In genomic region chr1:184032682-184033389, GRCm38 (mm10) we compare ENCODE assay signal across 8 mouse cellular contexts. TPM values are rescaled to one million over a fixed set of nuclear protein-coding genes. Genes with fewer than 3 reads are reported as not detected.
DNase-seq lines count a peak whose midpoint lies in the region; ATAC-seq and TF ChIP-seq lines count a peak whose summit lies in the region.

No protein-coding gene starts in this region.

- no peak for DNase-seq in heart, postnatal 4 days
- no peak for DNase-seq in ES-E14 (ENCODE audit: low read depth, low spot score)
- DNase-seq in midbrain, embryonic 10.5 days (ENCODE audit: low spot score), result no peak
- no peak for DNase-seq in embryo, embryonic 9.5 days (ENCODE audit: extremely low spot score)
- DNase-seq in left cerebral cortex, adult 8-10 months (ENCODE audit: low spot score in 2 of 2), result no peak

- H3K36me3 ChIP-seq in heart, embryonic 13.5 days, result peaks cover 12% of the 10 kb centered on the region
- no peaks in the 10 kb centered on the region for H3K36me3 ChIP-seq in ES-E14 (ENCODE audit: control insufficient read depth, insufficient read depth, low read length, poor library complexity, severe bottlenecking)
- peaks cover 8% of the 10 kb centered on the region for H3K36me3 ChIP-seq in heart, embryonic 16.5 days (ENCODE audit: control insufficient read depth, insufficient read depth)
- H3K36me3 ChIP-seq in midbrain, embryonic 10.5 days, result peaks cover 12% of the 10 kb centered on the region

- H3K9me3 ChIP-seq in heart, embryonic 13.5 days, result no peaks in the 10 kb centered on the region
- H3K9me3 ChIP-seq in ES-E14 (ENCODE audit: control insufficient read depth, insufficient read depth, low read depth, low read length), result no peaks in the 10 kb centered on the region
- no peaks in the 10 kb centered on the region for H3K9me3 ChIP-seq in heart, embryonic 16.5 days (replicated peaks; ENCODE audit: control insufficient read depth, low read length)
- H3K9me3 ChIP-seq in midbrain, embryonic 10.5 days (replicated peaks), result no peaks in the 10 kb centered on the region

- peak overlapping the region; percentile 77 for H3K4me2 ChIP-seq in heart, embryonic 13.5 days
- H3K4me2 ChIP-seq in heart, embryonic 16.5 days (ENCODE audit: low read depth, low read length), result peak overlapping the region; percentile 78

- peak overlapping the region; percentile 99 for H3K27ac ChIP-seq in heart, embryonic 13.5 days (replicated peaks)
- no peak overlapping the region for H3K27ac ChIP-seq in ES-E14 (ENCODE audit: insufficient read depth, low read depth, low read length, poor library complexity, severe bottlenecking)
- H3K27ac ChIP-seq in heart, embryonic 16.5 days (ENCODE audit: low read length), result peak overlapping the region; percentile 99
- peak overlapping the region; percentile 99 for H3K27ac ChIP-seq in midbrain, embryonic 10.5 days (replicated peaks)

- H3K4me3 ChIP-seq in heart, embryonic 13.5 days, result peak overlapping the region; percentile 85
- peak overlapping the region; percentile 86 to 87 for H3K4me3 ChIP-seq in ES-E14 (ENCODE audit: insufficient read depth in 1 of 2, low read depth in 1 of 2, low read length in 2 of 2, poor library complexity in 1 of 2, severe bottlenecking in 1 of 2)
- H3K4me3 ChIP-seq in heart, embryonic 16.5 days (ENCODE audit: low read length), result peak overlapping the region; percentile 83
- H3K4me3 ChIP-seq in midbrain, embryonic 10.5 days, result peak overlapping the region; percentile 86

- 23% methylated on average over 19 of the region's 19 CpGs for WGBS in heart, embryonic 13.5 days
- 28% methylated on average over 19 of the region's 19 CpGs for WGBS in heart, embryonic 16.5 days
- 20% methylated on average over 19 of the region's 19 CpGs for WGBS in midbrain, embryonic 10.5 days

- in situ Hi-C loops in ES-E14 (cut with MboI; ENCODE audit: low sequenced_read_pairs in 2 of 2, unreplicated experiment in 2 of 2), result no loop called here

- ATAC-seq in heart, embryonic 13.5 days (ENCODE audit: extremely low read depth, insufficient number of reproducible peaks, low FRiP score, low TSS enrichment), result no peak
- no peak for ATAC-seq in heart, embryonic 16.5 days (replicated peaks; ENCODE audit: extremely low read depth, insufficient read depth, low FRiP score)
- no peak for ATAC-seq in activated CD4-positive, CD25-positive, alpha-beta regulatory T cell, adult 4 months

- no peaks in the 10 kb centered on the region for H3K27me3 ChIP-seq in heart, embryonic 13.5 days (replicated peaks)
- no peaks in the 10 kb centered on the region for H3K27me3 ChIP-seq in heart, embryonic 16.5 days (ENCODE audit: control insufficient read depth, insufficient read depth, low read length)
- H3K27me3 ChIP-seq in midbrain, embryonic 10.5 days (ENCODE audit: low read depth, poor library complexity, severe bottlenecking), result peaks cover 10% of the 10 kb centered on the region

- H3K4me1 ChIP-seq in heart, embryonic 13.5 days, result peaks cover 33% of the 10 kb centered on the region
- peaks cover 0 to 3% of the 10 kb centered on the region in 2 experiments; a peak in 1 of 4 replicates for H3K4me1 ChIP-seq in ES-E14 (ENCODE audit: control insufficient read depth in 2 of 2, insufficient read depth in 2 of 2, low read length in 2 of 2, poor library complexity in 1 of 2)
- H3K4me1 ChIP-seq in heart, embryonic 16.5 days (ENCODE audit: control insufficient read depth, insufficient read depth, low read length), result peaks cover 25% of the 10 kb centered on the region
- peaks cover 34% of the 10 kb centered on the region for H3K4me1 ChIP-seq in midbrain, embryonic 10.5 days

- H3K9ac ChIP-seq in heart, embryonic 13.5 days, result peak overlapping the region; percentile 98
- peak overlapping the region; percentile 83 for H3K9ac ChIP-seq in ES-E14 (ENCODE audit: insufficient read depth, low read depth, low read length, poor library complexity, severe bottlenecking)
- peak overlapping the region; percentile 99 for H3K9ac ChIP-seq in heart, embryonic 16.5 days (ENCODE audit: low read length)

TF ChIP-seq in ES-E14, 5 proteins besides CTCF, POLR2A, EP300 and RAD21:
- TF ChIP-seq MAFK (IDR thresholded peaks at IDR 0.05; ENCODE audit: insufficient read depth, low read depth, low read length) (no peak), CHD2 (IDR thresholded peaks at IDR 0.05; ENCODE audit: low read depth, low read length) (no peak), ZNF384 (IDR thresholded peaks at IDR 0.05; ENCODE audit: low read depth, low read length) (no peak), ZC3H11A (IDR thresholded peaks at IDR 0.05; ENCODE audit: borderline replicate concordance, low read depth, low read length) (no peak), HCFC1 (IDR thresholded peaks at IDR 0.05; ENCODE audit: borderline replicate concordance, insufficient read depth, low read length) (no peak)

RNA-seq across cellular contexts. Expression of gene 1700056E22Rik, which starts 1.3 kb away (rescaled TPM):
- polyA plus RNA-seq in heart, embryonic 13.5 days (2015; fragmentation: Nextera tagmentation; extraction: Ambion mirVana), result 2.4 TPM in 2 replicates
- 1 to 10 TPM; 1.8 to 2.6 TPM for total RNA-seq in heart, postnatal 4 days (2021)
- total RNA-seq in ES-E14 (2012; rRNA removed), result 0.90 and 1.1 TPM in 2 replicates
- polyA plus RNA-seq in heart, embryonic 16.5 days (2015; fragmentation: Nextera tagmentation; extraction: Ambion mirVana), result 2.2 TPM in 2 replicates
- 2.0 and 2.1 TPM in 2 replicates for polyA plus RNA-seq in midbrain, embryonic 10.5 days (2016; fragmentation: Nextera tagmentation; extraction: Ambion mirVana)
- under 1 TPM in 2 of 4 experiments, not detected in 2; 0.37 to 0.39 TPM for total RNA-seq in left cerebral cortex, adult 8-10 months (2022)
- polyA plus RNA-seq in activated CD4-positive, CD25-positive, alpha-beta regulatory T cell, adult 4 months (2017; shearing (Covaris generic)), result 1 to 10 TPM in 1 of 2 experiments, under 1 TPM in 1; 0.90 to 2.0 TPM

RNA-seq across cellular contexts. Expression of gene Dusp10, which starts 19.7 kb away (rescaled TPM):
- 12.1 and 13.2 TPM in 2 replicates for polyA plus RNA-seq in heart, embryonic 13.5 days (2015; fragmentation: Nextera tagmentation; extraction: Ambion mirVana)
- 10 to 100 TPM; 11.3 to 13.8 TPM for total RNA-seq in heart, postnatal 4 days (2021)
- total RNA-seq in ES-E14 (2012; rRNA removed), result 2.1 and 5.4 TPM in 2 replicates
- polyA plus RNA-seq in heart, embryonic 16.5 days (2015; fragmentation: Nextera tagmentation; extraction: Ambion mirVana), result 11.7 and 15.5 TPM in 2 replicates
- 6.6 and 9.0 TPM in 2 replicates for polyA plus RNA-seq in midbrain, embryonic 10.5 days (2016; fragmentation: Nextera tagmentation; extraction: Ambion mirVana)
- total RNA-seq in left cerebral cortex, adult 8-10 months (2022), result 1 to 10 TPM; 5.5 to 7.1 (median 6.2) TPM
- 10 to 100 TPM; 17.2 to 18.2 TPM for polyA plus RNA-seq in activated CD4-positive, CD25-positive, alpha-beta regulatory T cell, adult 4 months (2017; shearing (Covaris generic))
